Mouse (Mus musculus): ENCODE measurements around the gene Rasgrp4. TPM values are rescaled to one million over a fixed set of nuclear protein-coding genes. Genes with fewer than 3 reads are reported as not detected.

Rasgrp4 gene
- polyA plus RNA-seq, 1 experiment from 2014 or later: 1.3 TPM

GRCm38 (mm10) chr7:29170755-29171561 lies 36.3 kb downstream of the Rasgrp4 start:
- ATAC-seq (peak; percentile 22; the same call in 1 of the 2 replicates), DNase-seq (ENCODE audit: low spot score) (peak; percentile 75)
- 0 out of 2 replicates have a peak overlapping the region, but pooled peaks have one; percentile 9 for H3K9ac ChIP-seq (replicated peaks; ENCODE audit: low read depth)
- TF ChIP-seq EP300 (IDR thresholded peaks at IDR 0.05): no peak
- no peak for TF ChIP-seq CTCF (IDR thresholded peaks at IDR 0.05)
- peak overlapping the region; percentile 71 for H3K4me2 ChIP-seq (replicated peaks; ENCODE audit: low read depth, low read length)
- peaks cover 23% of the 10 kb centered on the region for H3K36me3 ChIP-seq (ENCODE audit: insufficient read depth, low read length)
- H3K9me3 ChIP-seq (ENCODE audit: low read length): no peaks in the 10 kb centered on the region
- H3K27ac ChIP-seq (ENCODE audit: low read length): no peak overlapping the region
- H3K4me1 ChIP-seq (ENCODE audit: insufficient read depth, low read depth, low read length): peaks cover 11% of the 10 kb centered on the region
- H3K4me3 ChIP-seq (ENCODE audit: low read depth, low read length): peak overlapping the region; percentile 44
- WGBS: 1% methylated on average over 34 of the region's 43 CpGs
- peaks cover 16% of the 10 kb centered on the region for H3K27me3 ChIP-seq (replicated peaks; ENCODE audit: insufficient read depth, low read length)

GRCm38 (mm10) chr7:29171562-29172097 lies 37.0 kb downstream of the Rasgrp4 start:
- ATAC-seq: no peak
- TF ChIP-seq CTCF (IDR thresholded peaks at IDR 0.05): no peak
- no peak for TF ChIP-seq EP300 (IDR thresholded peaks at IDR 0.05)

GRCm38 (mm10) chr7:29172390-29173016 lies 37.9 kb downstream of the Rasgrp4 start:
- Histone ChIP-seq H3K27ac (ENCODE audit: low read length) (no peak overlapping the region), H3K9me3 (ENCODE audit: low read length) (no peaks in the 10 kb centered on the region), H3K4me2 (replicated peaks; ENCODE audit: low read depth, low read length) (no peak overlapping the region), H3K4me3 (ENCODE audit: low read depth, low read length) (no peak overlapping the region), H3K27me3 (replicated peaks; ENCODE audit: insufficient read depth, low read length) (peaks cover 16% of the 10 kb centered on the region), H3K4me1 (ENCODE audit: insufficient read depth, low read depth, low read length) (peaks cover 11% of the 10 kb centered on the region), H3K9ac (replicated peaks; ENCODE audit: low read depth) (no peak overlapping the region), H3K36me3 (ENCODE audit: insufficient read depth, low read length) (peaks cover 31% of the 10 kb centered on the region)
- ATAC-seq: no peak
- WGBS: 52% methylated on average over 30 of the region's 32 CpGs
- no peak for DNase-seq (ENCODE audit: low spot score)
- TF ChIP-seq CTCF (IDR thresholded peaks at IDR 0.05) (no peak), EP300 (IDR thresholded peaks at IDR 0.05) (no peak)

More at GRCm38 (mm10) chr7:29171562-29172097, 37.0 kb downstream of the Rasgrp4 start:
- Histone ChIP-seq H3K9ac (replicated peaks; ENCODE audit: low read depth) (0 out of 2 replicates have a peak overlapping the region, but pooled peaks have one; percentile 3), H3K36me3 (ENCODE audit: insufficient read depth, low read length) (peaks cover 30% of the 10 kb centered on the region), H3K4me2 (replicated peaks; ENCODE audit: low read depth, low read length) (peak overlapping the region; percentile 71), H3K4me3 (ENCODE audit: low read depth, low read length) (peak overlapping the region; percentile 44), H3K9me3 (ENCODE audit: low read length) (no peaks in the 10 kb centered on the region), H3K27me3 (replicated peaks; ENCODE audit: insufficient read depth, low read length) (peaks cover 16% of the 10 kb centered on the region), H3K27ac (ENCODE audit: low read length) (no peak overlapping the region), H3K4me1 (ENCODE audit: insufficient read depth, low read depth, low read length) (peaks cover 11% of the 10 kb centered on the region)
- DNase-seq (ENCODE audit: low spot score): no peak
- WGBS: 5% methylated on average over 30 of the region's 34 CpGs

GRCm38 (mm10) chr7:29178106-29178505 lies 43.5 kb downstream of the Rasgrp4 start:
- Histone ChIP-seq H3K9me3 (ENCODE audit: low read length) (no peaks in the 10 kb centered on the region), H3K27me3 (replicated peaks; ENCODE audit: insufficient read depth, low read length) (0 out of 2 replicates have a peak, but pooled peaks cover 5% of the 10 kb centered on the region), H3K4me2 (replicated peaks; ENCODE audit: low read depth, low read length) (no peak overlapping the region), H3K36me3 (ENCODE audit: insufficient read depth, low read length) (peaks cover 31% of the 10 kb centered on the region), H3K9ac (replicated peaks; ENCODE audit: low read depth) (no peak overlapping the region), H3K4me3 (ENCODE audit: low read depth, low read length) (no peak overlapping the region), H3K27ac (ENCODE audit: low read length) (no peak overlapping the region), H3K4me1 (ENCODE audit: insufficient read depth, low read depth, low read length) (peaks cover 9% of the 10 kb centered on the region; the same call in 1 of the 2 replicates)
- DNase-seq (ENCODE audit: low spot score): no peak
- TF ChIP-seq CTCF (IDR thresholded peaks at IDR 0.05): peak; percentile 35
- TF ChIP-seq EP300 (IDR thresholded peaks at IDR 0.05): no peak
- ATAC-seq: no peak
- WGBS: 78% methylated on average over 4 of the region's 4 CpGs

GRCm38 (mm10) chr7:29179323-29179722 lies 44.7 kb downstream of the Rasgrp4 start:
- Histone ChIP-seq H3K27me3 (replicated peaks; ENCODE audit: insufficient read depth, low read length) (no peaks in the 10 kb centered on the region), H3K36me3 (ENCODE audit: insufficient read depth, low read length) (peaks cover 24% of the 10 kb centered on the region; the same call in 1 of the 2 replicates), H3K4me2 (replicated peaks; ENCODE audit: low read depth, low read length) (peak overlapping the region; percentile 70), H3K9me3 (ENCODE audit: low read length) (no peaks in the 10 kb centered on the region), H3K4me3 (ENCODE audit: low read depth, low read length) (peak overlapping the region; percentile 79), H3K4me1 (ENCODE audit: insufficient read depth, low read depth, low read length) (peaks cover 9% of the 10 kb centered on the region; the same call in 1 of the 2 replicates), H3K27ac (ENCODE audit: low read length) (peak overlapping the region; percentile 84; the same call in 1 of the 2 replicates), H3K9ac (replicated peaks; ENCODE audit: low read depth) (peak overlapping the region; percentile 77; the same call in 1 of the 2 replicates)
- TF ChIP-seq CTCF (IDR thresholded peaks at IDR 0.05) (no peak), EP300 (IDR thresholded peaks at IDR 0.05) (peak; percentile 38; the same call in 1 of the 2 replicates)
- 16% methylated on average over 7 of the region's 7 CpGs for WGBS
- ATAC-seq: no peak
- peak; percentile 81 for DNase-seq (ENCODE audit: low spot score)

Measured in lung, postnatal 0 days (tissue).